Mouse (Mus musculus) cortical plate, adult 2 months (tissue): ENCODE measurements around the gene Asf1b.

Experiments used
- CTCF ChIP-seq: fragments of 200-500 bp; IDR thresholded peaks from 2 replicates; pipeline ENCODE4 v1.5.1; 2011; ENCODE audit warnings: mild to moderate bottlenecking, control low read depth, low read length; ENCODE audit not compliant: insufficient read depth; ENCODE audit errors: extremely low read depth
- POLR2A ChIP-seq: fragments of 200-500 bp; IDR thresholded peaks from 2 replicates; pipeline ENCODE4 v1.6.1; 2011; ENCODE audit warnings: mild to moderate bottlenecking, low read length, control low read depth; ENCODE audit not compliant: insufficient read depth; ENCODE audit errors: extremely low read depth

DNA sequence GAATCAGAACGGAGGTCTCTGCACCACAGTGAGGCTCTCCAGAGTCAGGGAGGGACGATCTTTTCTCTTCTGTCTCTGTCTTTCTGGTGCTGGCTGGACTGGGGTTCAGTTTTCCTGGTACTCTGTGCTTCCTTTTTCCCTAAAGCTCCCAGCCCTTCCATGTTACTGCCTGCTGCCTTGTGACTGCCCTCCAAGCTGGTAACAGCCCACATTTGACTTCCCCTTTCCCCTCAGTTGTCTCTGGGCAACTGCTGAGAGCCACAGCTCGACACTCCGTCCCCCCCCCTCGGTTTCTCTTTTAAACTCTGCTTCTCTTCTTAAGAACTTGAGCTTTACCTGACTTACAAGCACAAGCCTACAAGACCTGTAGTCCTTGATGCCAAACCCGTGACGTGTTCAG lies 33.9 kb downstream of the Asf1b start:
- TF ChIP-seq CTCF (no peak), POLR2A (no peak)
